Mouse (Mus musculus) megakaryocyte-erythroid progenitor cell, adult 5 weeks (primary cell): ENCODE data around the gene Slit3. TPM values are rescaled to one million over a fixed set of nuclear protein-coding genes. Genes with fewer than 3 reads are reported as not detected.

Source experiments
- polyA plus RNA-seq: library from polyadenylated mRNA; stranded (reverse); fragments of >175 nt; gene quantifications from 2 replicates; pipeline ENCODE4 v1.2.3, GENCODE M21; 2012

The Slit3 gene
- polyA plus RNA-seq = not detected in 2 replicates

GRCm38 (mm10) chr11:35120894-35121610 lies at the start of gene Slit3:
Gene Slit3, plus strand, starts transcription at chr11:35121224.

